In genomic region chr1:134298636-134299411, GRCm38 (mm10) we compare ENCODE assay signal across 8 mouse cellular contexts. TPM values are rescaled to one million over a fixed set of nuclear protein-coding genes. Genes with fewer than 3 reads are reported as not detected.
DNase-seq lines count a peak whose midpoint lies in the region; ATAC-seq lines count a peak whose summit lies in the region.

No protein-coding gene starts in this region.

- H3K36me3 ChIP-seq in embryonic facial prominence, embryonic 15.5 days, result no peaks in the 10 kb centered on the region
- no peaks in the 10 kb centered on the region for H3K36me3 ChIP-seq in liver, embryonic 13.5 days
- H3K36me3 ChIP-seq in neural tube, embryonic 13.5 days, result no peaks in the 10 kb centered on the region

- 4% methylated on average over 49 of the region's 59 CpGs for WGBS in embryonic facial prominence, embryonic 15.5 days
- 6% methylated on average over 55 of the region's 59 CpGs for WGBS in liver, embryonic 13.5 days (ENCODE audit: insufficient replicate concordance)
- 2% methylated on average over 59 of the region's 59 CpGs for WGBS in neural tube, embryonic 13.5 days

- no peak overlapping the region for H3K27ac ChIP-seq in embryonic facial prominence, embryonic 15.5 days (replicated peaks)
- no peak overlapping the region for H3K27ac ChIP-seq in liver, embryonic 13.5 days
- H3K27ac ChIP-seq in neural tube, embryonic 13.5 days (replicated peaks), result no peak overlapping the region

- no peak for DNase-seq in frontal cortex, adult 2 months (ENCODE audit: extremely low spot score in 1 of 2, low spot score in 1 of 2)
- DNase-seq in ZHBTc4 (ENCODE audit: low read depth, low spot score), result peak; percentile 56
- no peak for DNase-seq in liver, embryonic 13.5 days
- no peak for DNase-seq in spleen, postnatal 4 days (ENCODE audit: low spot score in 2 of 2)

- H3K4me3 ChIP-seq in embryonic facial prominence, embryonic 15.5 days (replicated peaks), result peak overlapping the region; percentile 49
- H3K4me3 ChIP-seq in liver, embryonic 13.5 days (replicated peaks), result peak overlapping the region; percentile 49
- peak overlapping the region; percentile 48 for H3K4me3 ChIP-seq in neural tube, embryonic 13.5 days

- no peaks in the 10 kb centered on the region for H3K9me3 ChIP-seq in embryonic facial prominence, embryonic 15.5 days (replicated peaks)
- no peaks in the 10 kb centered on the region for H3K9me3 ChIP-seq in liver, embryonic 13.5 days (replicated peaks)
- no peaks in the 10 kb centered on the region for H3K9me3 ChIP-seq in neural tube, embryonic 13.5 days

- peak overlapping the region; percentile 24; the same call in 1 of the 2 replicates for H3K9ac ChIP-seq in embryonic facial prominence, embryonic 15.5 days
- peak overlapping the region; percentile 49 for H3K9ac ChIP-seq in liver, embryonic 13.5 days
- H3K9ac ChIP-seq in neural tube, embryonic 13.5 days, result peak overlapping the region; percentile 73

- ATAC-seq in frontal cortex, adult (ENCODE audit: low TSS enrichment), result peak; percentile 45; the same call in 1 of the 2 replicates
- ATAC-seq in embryonic facial prominence, embryonic 15.5 days (ENCODE audit: insufficient number of reproducible peaks, low FRiP score, low TSS enrichment, low read depth), result 0 out of 2 replicates have a peak, but pooled peaks have one; percentile 16
- peak; percentile 17 to 36; a peak in 1 of 4 replicates for ATAC-seq in hematopoietic stem cell, adult 5-6 weeks (replicated peaks in 1 of 2; ENCODE audit: insufficient read depth in 1 of 2, low FRiP score in 2 of 2, low TSS enrichment in 1 of 2, low read depth in 1 of 2, poor library complexity in 2 of 2, severe bottlenecking in 2 of 2)
- no peak for ATAC-seq in liver, embryonic 13.5 days (ENCODE audit: low read depth)
- peak; percentile 66; the same call in 1 of the 2 replicates for ATAC-seq in neural tube, embryonic 13.5 days (ENCODE audit: low read depth)

- H3K27me3 ChIP-seq in embryonic facial prominence, embryonic 15.5 days, result peaks cover 25% of the 10 kb centered on the region
- H3K27me3 ChIP-seq in liver, embryonic 13.5 days, result peaks cover 41% of the 10 kb centered on the region
- H3K27me3 ChIP-seq in neural tube, embryonic 13.5 days, result peaks cover 44% of the 10 kb centered on the region

- peaks cover 30% of the 10 kb centered on the region for H3K4me1 ChIP-seq in embryonic facial prominence, embryonic 15.5 days
- H3K4me1 ChIP-seq in liver, embryonic 13.5 days (replicated peaks), result peaks cover 9% of the 10 kb centered on the region
- H3K4me1 ChIP-seq in neural tube, embryonic 13.5 days (replicated peaks), result peaks cover 22% of the 10 kb centered on the region

- H3K4me2 ChIP-seq in embryonic facial prominence, embryonic 15.5 days (replicated peaks), result peak overlapping the region; percentile 95
- H3K4me2 ChIP-seq in liver, embryonic 13.5 days, result peak overlapping the region; percentile 70
- H3K4me2 ChIP-seq in neural tube, embryonic 13.5 days, result peak overlapping the region; percentile 87

RNA-seq across cellular contexts. Expression of gene Myog, which starts 9.0 kb away (rescaled TPM):
- polyA plus RNA-seq in frontal cortex, adult 2 months (2012; rRNA removed), result 0.14 and 0.15 TPM in 2 replicates
- 186 and 239 TPM in 2 replicates for polyA plus RNA-seq in embryonic facial prominence, embryonic 15.5 days (2015; fragmentation: Nextera tagmentation; extraction: Ambion mirVana)
- total RNA-seq in hematopoietic stem cell, adult 5-6 weeks (2017), result not detected in 2 replicates
- polyA plus RNA-seq in liver, embryonic 13.5 days (2015; fragmentation: Nextera tagmentation; extraction: Ambion mirVana), result 2.7 and 4.1 TPM in 2 replicates
- polyA plus RNA-seq in neural tube, embryonic 13.5 days (2015; fragmentation: Nextera tagmentation; extraction: Ambion mirVana), result 5.2 and 21.7 TPM in 2 replicates

RNA-seq across cellular contexts. Expression of gene Ppfia4, which starts 33.9 kb away (rescaled TPM):
- 49.4 TPM in 2 replicates for polyA plus RNA-seq in frontal cortex, adult 2 months (2012; rRNA removed)
- polyA plus RNA-seq in embryonic facial prominence, embryonic 15.5 days (2015; fragmentation: Nextera tagmentation; extraction: Ambion mirVana), result 11.6 and 12.2 TPM in 2 replicates
- 0.50 and 0.88 TPM in 2 replicates for total RNA-seq in hematopoietic stem cell, adult 5-6 weeks (2017)
- 1.1 and 1.2 TPM in 2 replicates for polyA plus RNA-seq in liver, embryonic 13.5 days (2015; fragmentation: Nextera tagmentation; extraction: Ambion mirVana)
- 10.9 and 11.7 TPM in 2 replicates for polyA plus RNA-seq in neural tube, embryonic 13.5 days (2015; fragmentation: Nextera tagmentation; extraction: Ambion mirVana)
